Mouse (Mus musculus): ENCODE data around the gene Rtn1.

Gene Rtn1

GRCm38 (mm10) chr12:72408954-72409353 is at the start of gene Rtn1:
Gene Rtn1 (minus strand): TSS chr12:72409054.
- no peak for DNase-seq

DNA sequence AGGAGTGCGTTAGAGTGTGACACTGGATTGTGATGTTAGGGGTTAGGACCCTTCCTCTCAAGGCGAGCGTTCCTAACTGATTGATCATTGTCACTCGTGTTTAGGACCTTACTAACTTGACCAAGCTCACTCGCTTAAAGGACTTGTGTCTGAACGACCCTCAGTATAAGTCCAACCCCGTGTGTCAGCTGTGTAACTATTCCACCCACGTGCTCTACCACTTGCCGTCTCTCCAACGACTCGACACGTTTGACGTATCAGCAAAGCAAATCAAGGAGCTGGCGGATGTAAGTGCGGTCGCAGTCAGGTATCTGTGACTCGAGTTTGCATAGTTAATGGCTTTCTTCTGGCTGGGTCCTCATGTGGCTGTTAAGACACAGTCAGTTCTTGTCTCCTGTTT is 45.1 kb upstream of the Rtn1 start:
- no peak for DNase-seq

DNA sequence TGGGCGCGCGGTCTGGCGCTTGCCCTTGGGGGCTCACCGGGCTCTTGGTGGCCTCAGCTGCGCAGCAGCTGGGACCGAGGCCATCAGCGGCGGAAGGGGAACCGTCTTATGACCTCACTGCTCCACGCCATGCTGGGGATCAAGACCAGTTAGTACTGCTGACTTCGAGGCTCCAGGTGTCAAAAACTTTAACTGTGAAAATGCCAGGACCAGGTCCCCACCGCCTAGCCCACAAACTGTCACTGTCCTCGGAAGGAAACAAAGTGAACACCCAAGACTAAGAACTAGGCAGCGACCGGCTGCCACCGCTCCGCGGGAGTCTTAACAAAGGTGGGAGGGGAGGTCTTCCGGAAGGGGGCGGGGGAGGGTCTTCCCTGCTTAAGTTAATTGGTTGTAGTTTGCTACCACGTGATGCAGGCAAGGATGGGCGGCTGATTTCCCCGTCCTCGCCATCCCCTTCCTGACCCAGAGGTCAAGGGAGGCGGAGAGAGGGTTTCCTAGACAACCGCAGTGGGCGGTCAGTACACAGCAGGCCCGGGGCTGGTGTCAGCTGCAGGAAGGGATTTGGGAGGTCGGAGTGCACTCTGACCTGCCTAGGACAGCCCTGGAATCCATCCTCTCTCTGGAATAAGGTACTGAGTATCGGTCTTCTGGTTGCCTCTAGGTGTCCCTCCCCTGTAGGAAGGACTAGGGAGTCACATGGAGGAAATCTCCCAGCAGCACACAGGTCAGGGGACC is 33.2 kb upstream of the Rtn1 start, which contains the start of gene Lrrc9:
TSS of gene Lrrc9 (plus strand) at position 28 of the 738 bp plus-strand sequence.
- peak in 1 of 2 experiments; percentile 13 for DNase-seq

DNA sequence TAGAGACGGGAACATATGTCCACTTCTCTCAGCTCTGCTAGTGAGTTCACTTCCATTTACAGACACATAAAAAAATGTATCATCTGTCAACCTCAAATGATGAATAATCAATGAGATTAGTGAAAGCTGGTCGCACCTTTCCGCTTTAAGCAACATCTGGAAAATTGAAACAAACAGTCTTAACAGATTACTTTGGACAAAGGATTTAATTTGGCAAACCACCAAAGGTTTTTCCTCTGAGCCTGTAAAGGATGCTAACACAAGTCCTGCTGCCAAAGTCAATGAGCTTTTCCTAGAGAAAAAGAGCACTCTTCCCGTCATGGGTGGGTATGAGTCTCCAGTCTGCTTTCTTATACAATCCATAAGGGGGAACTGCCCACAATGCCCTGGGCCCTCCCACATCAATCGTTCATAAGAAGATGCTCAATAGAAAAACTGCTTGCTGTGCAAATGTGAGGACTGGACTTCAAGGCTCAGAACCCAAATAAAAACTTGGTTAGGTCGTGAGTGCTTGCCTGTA is 30.2 kb upstream of the Rtn1 start:
- DNase-seq, result no peak

DNA sequence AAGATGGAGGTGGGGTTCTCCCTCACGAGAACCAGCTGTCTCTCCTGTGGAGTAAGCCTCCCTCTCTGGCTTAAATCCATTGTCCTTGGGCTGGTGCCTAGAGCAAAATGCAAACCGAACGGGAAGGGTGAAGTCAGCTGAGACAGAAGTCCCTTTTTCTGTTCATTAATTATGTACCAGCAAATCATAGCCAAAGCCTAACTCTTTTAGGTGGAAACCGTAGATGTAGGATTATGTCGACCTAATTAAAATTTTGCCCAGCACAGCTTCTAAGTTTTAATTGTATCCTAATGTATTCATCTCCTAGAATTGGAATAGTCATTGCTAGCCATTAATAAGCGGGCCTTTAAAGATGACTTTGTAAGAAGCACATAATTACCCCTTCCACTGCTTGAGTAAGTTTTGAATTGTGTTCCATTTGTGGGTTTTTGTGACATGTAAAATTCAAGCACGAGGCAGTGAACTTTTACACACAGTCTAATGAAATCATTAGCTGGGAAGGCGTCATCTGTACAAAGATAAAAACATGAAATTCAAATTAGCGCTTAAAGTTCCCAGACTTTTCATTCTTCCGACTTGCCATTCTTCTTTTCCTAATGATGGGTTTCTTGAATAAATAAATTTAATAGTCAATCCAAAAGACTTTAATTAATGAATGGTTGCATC is 29.0 kb upstream of the Rtn1 start:
- DNase-seq, result no peak

GRCm38 (mm10) chr12:72433241-72433865 is 24.5 kb upstream of the Rtn1 start:
- DNase-seq, result no peak

- peak; percentile 15 to 16 for DNase-seq
Observed at GRCm38 (mm10) chr12:72432209-72432608, 23.4 kb upstream of the Rtn1 start.

- peak; percentile 83 to 89 for DNase-seq
Observed at GRCm38 (mm10) chr12:72427722-72428126, 18.9 kb upstream of the Rtn1 start.

- DNase-seq, result no peak
Observed at GRCm38 (mm10) chr12:72422681-72423080, 13.8 kb upstream of the Rtn1 start.

GRCm38 (mm10) chr12:72417762-72418161 is 8.9 kb upstream of the Rtn1 start:
- DNase-seq, result peak; percentile 66 to 71

DNA sequence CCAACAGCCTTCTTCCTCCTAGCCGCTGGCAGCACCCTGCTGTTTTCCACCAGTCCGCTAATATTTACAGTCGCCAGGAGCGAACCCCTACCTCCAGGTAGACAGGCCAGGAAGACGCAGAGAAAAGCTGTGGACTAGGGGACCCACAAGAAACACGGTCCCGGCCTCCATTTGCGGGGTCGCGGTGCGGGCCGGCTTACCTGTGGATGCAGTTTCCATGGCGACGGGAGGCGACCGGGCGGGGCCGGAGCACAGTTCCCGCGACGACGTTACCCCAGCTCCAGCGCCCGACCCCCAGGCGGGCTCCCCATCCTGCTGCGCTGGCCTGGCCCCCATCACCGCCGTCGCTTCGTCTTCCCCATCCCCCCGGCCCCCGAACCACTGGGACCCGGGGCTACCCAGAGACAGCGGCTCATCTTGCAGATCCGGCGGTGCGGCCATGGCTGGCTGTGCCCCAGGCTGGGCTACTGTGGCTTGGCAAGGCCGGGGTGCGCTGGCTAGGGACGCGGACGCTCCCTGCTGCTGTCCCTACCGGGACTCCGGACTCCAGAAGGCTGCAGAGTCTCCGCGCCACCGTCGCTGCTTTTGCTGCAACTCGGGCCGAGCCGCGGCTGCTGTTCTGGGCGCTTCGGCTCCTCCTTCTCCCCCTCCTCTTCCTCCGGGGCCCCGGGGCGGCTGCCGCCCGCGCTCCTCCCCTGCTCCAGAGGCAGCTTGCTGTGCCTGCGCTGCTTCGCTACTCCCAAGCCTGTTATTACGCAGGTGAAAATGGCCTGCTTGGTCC is 553 bp downstream of the Rtn1 start:
- peak; percentile 82 to 83 for DNase-seq

DNA sequence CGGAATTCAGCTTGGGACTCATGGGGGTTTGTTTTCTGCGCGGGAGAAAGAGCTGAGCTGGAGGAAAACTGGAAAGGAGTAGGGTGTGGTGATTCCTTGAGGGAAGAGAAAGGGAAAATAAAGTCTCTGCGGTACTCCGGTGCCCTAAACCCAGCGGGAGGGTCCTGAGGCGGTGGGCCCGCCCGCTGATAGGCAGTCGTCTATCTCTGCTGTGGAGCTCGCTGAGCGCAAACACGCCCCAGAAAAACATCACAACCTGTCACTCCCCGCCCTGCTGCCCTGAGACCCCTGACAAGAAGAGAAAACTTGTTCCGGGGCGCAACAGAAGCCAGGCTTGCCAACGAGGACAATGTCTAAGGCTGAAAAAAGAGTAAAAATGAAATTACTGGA is 1.1 kb downstream of the Rtn1 start:
- peak in 1 of 2 experiments; percentile 31 for DNase-seq

- DNase-seq, result peak; percentile 64 to 68
Observed at GRCm38 (mm10) chr12:72407146-72407545, 1.7 kb downstream of the Rtn1 start.

- DNase-seq, result no peak
Observed at GRCm38 (mm10) chr12:72405031-72405430, 3.8 kb downstream of the Rtn1 start.

DNA sequence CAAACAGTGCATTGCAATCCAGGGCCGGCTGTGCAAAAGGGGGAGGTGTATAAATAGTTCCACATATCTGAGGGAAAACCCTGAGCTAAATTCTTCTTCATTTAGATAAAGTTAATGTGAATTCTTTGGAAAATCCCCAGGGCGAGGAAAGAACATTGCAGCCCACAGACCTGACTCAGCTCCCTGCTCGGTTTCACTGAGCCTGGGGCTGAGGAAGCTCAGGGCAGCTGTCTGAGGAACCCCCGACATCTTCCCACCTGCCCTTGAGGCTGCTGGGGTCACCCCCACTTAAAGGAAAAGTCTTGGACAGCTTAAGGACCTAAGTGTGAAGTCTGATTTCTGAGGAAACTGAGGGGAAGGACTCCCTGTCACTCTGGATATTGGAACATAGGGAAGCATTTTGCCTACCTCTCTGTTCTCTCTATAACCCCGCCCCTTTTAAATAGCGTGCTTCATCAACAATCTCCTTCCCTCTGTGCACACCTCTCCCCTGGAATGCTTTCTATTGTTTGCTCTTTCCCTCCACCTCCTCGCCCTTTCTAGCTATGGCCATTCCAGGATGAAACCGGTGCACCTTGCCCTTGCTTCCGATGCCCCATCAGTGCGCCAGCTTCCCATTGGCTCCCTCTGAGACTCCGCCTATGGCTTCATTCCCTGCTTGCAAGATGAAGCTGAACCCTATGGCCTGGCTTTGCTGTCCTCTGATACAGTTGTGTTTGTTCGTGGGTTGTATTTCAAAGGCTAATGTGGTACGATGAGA is 15.6 kb downstream of the Rtn1 start:
- no peak for DNase-seq

- no peak for DNase-seq
Observed at GRCm38 (mm10) chr12:72390346-72390745, 18.5 kb downstream of the Rtn1 start.

- DNase-seq, result peak; percentile 71
Observed at GRCm38 (mm10) chr12:72389377-72390103, 19.3 kb downstream of the Rtn1 start.

GRCm38 (mm10) chr12:72388835-72389234 is 20.0 kb downstream of the Rtn1 start:
- no peak for DNase-seq

- no peak for DNase-seq
Observed at GRCm38 (mm10) chr12:72388135-72388534, 20.7 kb downstream of the Rtn1 start.

DNA sequence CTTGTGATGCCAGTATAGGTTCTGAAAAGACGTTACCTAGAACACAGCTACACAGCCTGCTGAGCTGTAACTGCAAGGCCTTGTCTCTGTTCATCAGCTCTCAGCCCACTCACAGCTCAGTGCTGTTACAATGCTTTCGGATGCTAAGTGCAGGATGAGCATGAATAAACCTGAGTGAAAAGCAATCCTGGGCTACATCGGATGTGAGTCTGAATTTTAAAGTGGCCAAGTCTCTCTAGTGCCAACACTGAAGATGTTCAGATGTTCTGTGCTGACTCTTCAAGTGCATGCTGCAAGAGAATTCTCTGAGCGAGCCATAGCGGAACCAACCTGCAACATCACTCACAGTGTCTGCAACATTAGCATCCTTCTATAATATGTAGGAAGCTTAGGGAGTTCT is 32.5 kb downstream of the Rtn1 start:
- DNase-seq, result no peak

DNA sequence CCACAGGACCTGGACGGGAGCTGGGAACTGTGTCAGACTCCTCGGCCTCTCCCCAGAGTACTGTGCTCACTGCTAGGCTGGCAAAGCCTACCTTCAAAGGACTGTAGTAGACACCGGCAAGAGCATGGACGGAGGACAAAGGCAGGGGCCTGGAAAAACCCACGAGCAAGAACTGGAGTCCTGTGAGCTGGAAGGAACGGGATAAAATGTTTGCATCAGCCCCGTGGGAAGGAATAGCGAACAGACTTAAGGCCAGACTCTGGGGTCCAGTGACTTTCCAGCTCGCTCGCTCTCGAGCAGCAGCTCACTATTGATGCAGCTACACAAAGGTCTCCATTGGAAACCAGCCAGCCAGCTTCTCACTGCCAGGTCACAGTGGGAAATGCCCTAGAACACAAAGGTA is 34.0 kb downstream of the Rtn1 start:
- DNase-seq, result peak; percentile 62

Measured in cerebellum, adult 18-20 months (tissue).